Comparison of ENCODE assay signal across 8 mouse cellular contexts in the genomic region with DNA sequence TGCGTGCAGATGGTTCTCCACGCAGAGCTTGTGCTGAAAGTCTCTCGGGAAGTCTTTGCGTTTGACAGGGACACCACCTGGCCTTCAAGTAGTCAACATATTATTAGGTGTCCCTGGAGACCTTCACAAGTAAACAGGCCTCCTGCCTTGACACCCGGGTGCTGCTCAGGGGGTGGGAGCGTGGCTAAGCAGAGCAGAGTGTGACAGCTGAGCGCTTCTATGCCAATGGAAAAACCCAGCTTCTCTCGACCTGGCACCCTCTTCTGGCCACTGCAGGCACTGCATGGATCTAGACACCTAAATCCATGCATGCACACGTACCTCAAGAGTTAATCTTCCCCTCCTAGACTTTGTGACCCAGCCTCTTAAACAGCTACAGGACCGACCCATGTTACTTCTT.
DNase-seq lines count a peak whose midpoint lies in the region; ATAC-seq and TF ChIP-seq lines count a peak whose summit lies in the region.

No protein-coding gene starts in this region.

- peak overlapping the region; percentile 54 for H3K4me2 ChIP-seq in heart, embryonic 12.5 days
- peak overlapping the region; percentile 42 for H3K4me2 ChIP-seq in kidney, postnatal 0 days (ENCODE audit: low read length)
- H3K4me2 ChIP-seq in liver, embryonic 11.5 days: 0 out of 2 replicates have a peak overlapping the region, but pooled peaks have one; percentile 21
- H3K4me2 ChIP-seq in stomach, embryonic 15.5 days: peak overlapping the region; percentile 48

- H3K9me3 ChIP-seq in heart, embryonic 12.5 days (replicated peaks): 0 out of 2 replicates have a peak, but pooled peaks cover 5% of the 10 kb centered on the region
- no peaks in the 10 kb centered on the region for H3K9me3 ChIP-seq in kidney, postnatal 0 days (replicated peaks; ENCODE audit: low read length)
- no peaks in the 10 kb centered on the region for H3K9me3 ChIP-seq in liver, embryonic 11.5 days (ENCODE audit: control insufficient read depth, low read length)
- no peaks in the 10 kb centered on the region for H3K9me3 ChIP-seq in stomach, embryonic 15.5 days

- H3K27me3 ChIP-seq in heart, embryonic 12.5 days (replicated peaks): no peaks in the 10 kb centered on the region; the same call in 1 of the 2 replicates
- H3K27me3 ChIP-seq in kidney, postnatal 0 days (ENCODE audit: insufficient read depth, low read length): no peaks in the 10 kb centered on the region
- no peaks in the 10 kb centered on the region for H3K27me3 ChIP-seq in liver, embryonic 11.5 days (replicated peaks; ENCODE audit: control insufficient read depth, insufficient read depth, low read length)
- H3K27me3 ChIP-seq in stomach, embryonic 15.5 days (replicated peaks): no peaks in the 10 kb centered on the region

- peak; percentile 80 for DNase-seq in CD4-positive, CD25-positive, alpha-beta regulatory T cell, adult 2 months (ENCODE audit: low read depth, low spot score)
- peak; percentile 91 for DNase-seq in brain, adult 2 months (ENCODE audit: low read depth, low spot score)
- DNase-seq in kidney, postnatal 0 days (ENCODE audit: low spot score): peak; percentile 86
- DNase-seq in liver, embryonic 11.5 days (ENCODE audit: low spot score): peak; percentile 65
- DNase-seq in neural tube, embryonic 10.5 days (ENCODE audit: extremely low spot score, low spot score): peak; percentile 73

- no peaks in the 10 kb centered on the region for H3K36me3 ChIP-seq in heart, embryonic 12.5 days
- H3K36me3 ChIP-seq in kidney, postnatal 0 days (ENCODE audit: insufficient read depth, low read length): no peaks in the 10 kb centered on the region
- no peaks in the 10 kb centered on the region for H3K36me3 ChIP-seq in liver, embryonic 11.5 days (ENCODE audit: control insufficient read depth, insufficient read depth, low read length)
- no peaks in the 10 kb centered on the region for H3K36me3 ChIP-seq in stomach, embryonic 15.5 days

- WGBS in heart, embryonic 12.5 days: 16% methylated on average over 10 of the region's 10 CpGs
- 5% methylated on average over 10 of the region's 10 CpGs for WGBS in kidney, postnatal 0 days
- WGBS in liver, embryonic 11.5 days: 18% methylated on average over 10 of the region's 10 CpGs
- WGBS in stomach, embryonic 15.5 days: 9% methylated on average over 10 of the region's 10 CpGs

- H3K4me3 ChIP-seq in heart, embryonic 12.5 days: no peak overlapping the region
- H3K4me3 ChIP-seq in kidney, postnatal 0 days (replicated peaks; ENCODE audit: low read depth, low read length): no peak overlapping the region
- no peak overlapping the region for H3K4me3 ChIP-seq in liver, embryonic 11.5 days (ENCODE audit: low read depth, low read length)
- 0 out of 2 replicates have a peak overlapping the region, but pooled peaks have one; percentile 9 for H3K4me3 ChIP-seq in stomach, embryonic 15.5 days (replicated peaks)

- 0 out of 2 replicates have a peak, but pooled peaks have one; percentile 57 for ATAC-seq in erythroid progenitor cell, adult 5-6 weeks (replicated peaks; ENCODE audit: low FRiP score, poor library complexity, severe bottlenecking)
- ATAC-seq in heart, embryonic 12.5 days (ENCODE audit: insufficient number of reproducible peaks, low FRiP score): 0 out of 2 replicates have a peak, but pooled peaks have one; percentile 36
- ATAC-seq in kidney, postnatal 0 days (replicated peaks; ENCODE audit: low FRiP score, low read depth): peak; percentile 68
- peak; percentile 45 for ATAC-seq in liver, embryonic 11.5 days (replicated peaks; ENCODE audit: low FRiP score)
- ATAC-seq in stomach, embryonic 15.5 days (ENCODE audit: insufficient read depth, low FRiP score, low read depth): peak; percentile 54; the same call in 1 of the 2 replicates

- peak; percentile 87 for TF ChIP-seq CTCF in kidney, postnatal 0 days (IDR thresholded peaks at IDR 0.05; ENCODE audit: low read depth)

- H3K27ac ChIP-seq in heart, embryonic 12.5 days (ENCODE audit: poor library complexity, severe bottlenecking): no peak overlapping the region
- H3K27ac ChIP-seq in kidney, postnatal 0 days: no peak overlapping the region
- no peak overlapping the region for H3K27ac ChIP-seq in liver, embryonic 11.5 days (ENCODE audit: low read depth, low read length)
- no peak overlapping the region for H3K27ac ChIP-seq in stomach, embryonic 15.5 days

- no peak overlapping the region for H3K9ac ChIP-seq in heart, embryonic 12.5 days
- H3K9ac ChIP-seq in kidney, postnatal 0 days (ENCODE audit: low read depth, low read length): no peak overlapping the region
- no peak overlapping the region for H3K9ac ChIP-seq in liver, embryonic 11.5 days (ENCODE audit: low read depth, low read length)
- no peak overlapping the region for H3K9ac ChIP-seq in stomach, embryonic 15.5 days

- peaks cover 4% of the 10 kb centered on the region; the same call in 1 of the 2 replicates for H3K4me1 ChIP-seq in heart, embryonic 12.5 days (replicated peaks)
- H3K4me1 ChIP-seq in kidney, postnatal 0 days (replicated peaks; ENCODE audit: insufficient read depth, low read length): no peaks in the 10 kb centered on the region
- no peaks in the 10 kb centered on the region for H3K4me1 ChIP-seq in liver, embryonic 11.5 days (replicated peaks; ENCODE audit: control insufficient read depth, insufficient read depth, low read length)
- peaks cover 4% of the 10 kb centered on the region; the same call in 1 of the 2 replicates for H3K4me1 ChIP-seq in stomach, embryonic 15.5 days
